Mouse (Mus musculus): ENCODE results near the gene Gab2.

Gene Gab2

GRCm38 (mm10) chr7:97346111-97346821 lies 264.9 kb downstream of the Gab2 start:
- DNase-seq (ENCODE audit: low spot score) = no peak

- DNase-seq (ENCODE audit: low spot score) = no peak
Observed at GRCm38 (mm10) chr7:97346822-97347166, 265.4 kb downstream of the Gab2 start.

- no peak for DNase-seq (ENCODE audit: low spot score)
Observed at GRCm38 (mm10) chr7:97347464-97347863, 266.1 kb downstream of the Gab2 start.

GRCm38 (mm10) chr7:97348318-97348717 lies 266.9 kb downstream of the Gab2 start:
- no peak for DNase-seq (ENCODE audit: low spot score)

GRCm38 (mm10) chr7:97348836-97349235 lies 267.4 kb downstream of the Gab2 start:
- DNase-seq (ENCODE audit: low spot score) = no peak

- DNase-seq (ENCODE audit: low spot score) = no peak
Observed at GRCm38 (mm10) chr7:97349438-97349837, 268.1 kb downstream of the Gab2 start.

GRCm38 (mm10) chr7:97350891-97351290 lies 269.5 kb downstream of the Gab2 start:
- no peak for DNase-seq (ENCODE audit: low spot score)

GRCm38 (mm10) chr7:97351792-97352513 lies 270.6 kb downstream of the Gab2 start:
- DNase-seq (ENCODE audit: low spot score) = no peak

- no peak for DNase-seq (ENCODE audit: low spot score)
Observed at GRCm38 (mm10) chr7:97353356-97353755, 272.0 kb downstream of the Gab2 start.

- no peak for DNase-seq (ENCODE audit: low spot score)
Observed at GRCm38 (mm10) chr7:97355068-97355841, 273.9 kb downstream of the Gab2 start.

- no peak for DNase-seq (ENCODE audit: low spot score)
Observed at GRCm38 (mm10) chr7:97356253-97356652, 274.9 kb downstream of the Gab2 start.

- DNase-seq (ENCODE audit: low spot score) = no peak
Observed at GRCm38 (mm10) chr7:97356875-97357276, 275.5 kb downstream of the Gab2 start.

GRCm38 (mm10) chr7:97357840-97358239 lies 276.5 kb downstream of the Gab2 start:
- no peak for DNase-seq (ENCODE audit: low spot score)

- DNase-seq (ENCODE audit: low spot score) = no peak
Observed at GRCm38 (mm10) chr7:97358347-97358746, 277.0 kb downstream of the Gab2 start.

Data from urinary bladder, postnatal 25 days (tissue).